Comparison of ENCODE assay signal across 14 mouse cellular contexts in the genomic region with DNA sequence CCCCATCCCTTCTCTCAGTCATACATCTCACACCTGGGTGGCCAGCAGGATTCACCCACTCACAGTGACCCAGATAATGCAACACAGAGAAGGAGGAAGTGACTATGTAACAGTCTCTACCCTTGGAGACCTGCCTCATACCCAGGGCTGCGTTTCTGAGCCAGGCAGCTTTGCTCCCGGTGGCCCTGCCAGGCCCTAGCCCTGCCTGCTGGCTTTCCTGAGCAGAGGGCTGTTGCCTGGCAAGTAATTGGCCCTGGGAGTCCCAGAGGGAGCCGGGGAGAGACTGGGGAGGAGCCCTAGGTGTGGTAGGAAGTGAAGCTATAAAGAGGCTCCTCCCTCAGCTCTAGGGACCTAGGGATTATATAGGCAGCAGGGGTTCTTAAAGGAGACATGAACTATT. TPM values are rescaled to one million over a fixed set of nuclear protein-coding genes. Genes with fewer than 3 reads are reported as not detected.
DNase-seq lines count a peak whose midpoint lies in the region; ATAC-seq and TF ChIP-seq lines count a peak whose summit lies in the region.
"Had no signal": no experiment of that assay in that cellular context is flagged by ENCODE, and none has a peak within 500 bp of the region (broad histone marks: within the 10 kb centered on the region; RNA-seq: fewer than 3 reads in every experiment).

No protein-coding gene starts in this region.

- DNase-seq in liver, postnatal 0 days = no peak
- DNase-seq in liver = no peak
- peak; percentile 71 for DNase-seq in brain, adult 2 months (ENCODE audit: low read depth, low spot score)
- DNase-seq in retina, postnatal 7 days (ENCODE audit: low read depth, low spot score) = peak; percentile 27
- no peak for DNase-seq in gastrocnemius, postnatal 25 days
- DNase-seq: heart, postnatal 36 days; kidney, adult 18-20 months; liver, embryonic 13.5 days had no signal

- ATAC-seq in liver, postnatal 0 days = no peak
- ATAC-seq in common myeloid progenitor, adult 5-6 weeks (replicated peaks; ENCODE audit: low read depth, poor library complexity, severe bottlenecking) = peak; percentile 29; the same call in 1 of the 2 replicates
- ATAC-seq in forebrain, embryonic 16.5 days = no peak
- no peak for ATAC-seq in erythroblast, adult 5-6 weeks (replicated peaks; ENCODE audit: low FRiP score, poor library complexity, severe bottlenecking)

- H3K36me3 ChIP-seq in liver, postnatal 0 days (replicated peaks; ENCODE audit: insufficient read depth, low read length) = no peaks in the 10 kb centered on the region
- no peaks in the 10 kb centered on the region for H3K36me3 ChIP-seq in forebrain, embryonic 16.5 days (ENCODE audit: control insufficient read depth, insufficient read depth)
- H3K36me3 ChIP-seq: liver, embryonic 13.5 days had no signal

- 15% methylated on average over 3 of the region's 3 CpGs for WGBS in liver, postnatal 0 days (ENCODE audit: insufficient replicate concordance)
- WGBS in forebrain, embryonic 16.5 days = 19% methylated on average over 3 of the region's 3 CpGs

- no peak overlapping the region for H3K4me3 ChIP-seq in liver, postnatal 0 days (ENCODE audit: low read depth, low read length)
- no peak overlapping the region for H3K4me3 ChIP-seq in forebrain, embryonic 16.5 days (replicated peaks; ENCODE audit: low read length)
- H3K4me3 ChIP-seq: liver, embryonic 13.5 days had no signal

- no peak overlapping the region for H3K9ac ChIP-seq in liver, postnatal 0 days (replicated peaks)
- no peak overlapping the region for H3K9ac ChIP-seq in forebrain, embryonic 16.5 days (replicated peaks; ENCODE audit: low read depth, low read length)
- H3K9ac ChIP-seq: liver, embryonic 13.5 days had no signal

- H3K27ac ChIP-seq in liver, postnatal 0 days (ENCODE audit: low read depth) = no peak overlapping the region
- H3K27ac ChIP-seq in forebrain, embryonic 16.5 days (ENCODE audit: low read length) = no peak overlapping the region
- H3K27ac ChIP-seq: liver, embryonic 13.5 days; macrophage had no signal

- H3K27me3 ChIP-seq in liver, postnatal 0 days (ENCODE audit: insufficient read depth, low read length) = no peaks in the 10 kb centered on the region
- no peaks in the 10 kb centered on the region for H3K27me3 ChIP-seq in forebrain, embryonic 16.5 days (replicated peaks; ENCODE audit: control insufficient read depth, insufficient read depth, low read length)
- H3K27me3 ChIP-seq: liver, embryonic 13.5 days had no signal

- no peak for TF ChIP-seq CTCF in liver, postnatal 0 days (IDR thresholded peaks at IDR 0.05; ENCODE audit: low read depth)

- no peak for TF ChIP-seq EP300 in liver, postnatal 0 days (IDR thresholded peaks at IDR 0.05; ENCODE audit: low read depth)

- H3K4me1 ChIP-seq in liver, postnatal 0 days (ENCODE audit: insufficient read depth) = no peaks in the 10 kb centered on the region
- no peaks in the 10 kb centered on the region for H3K4me1 ChIP-seq in forebrain, embryonic 16.5 days (replicated peaks; ENCODE audit: control insufficient read depth, insufficient read depth, low read length)
- H3K4me1 ChIP-seq: liver, embryonic 13.5 days had no signal

- H3K4me2 ChIP-seq in liver, postnatal 0 days (ENCODE audit: low read depth, low read length) = 0 out of 2 replicates have a peak overlapping the region, but pooled peaks have one; percentile 9
- no peak overlapping the region for H3K4me2 ChIP-seq in forebrain, embryonic 16.5 days (ENCODE audit: low read length)
- H3K4me2 ChIP-seq: liver, embryonic 13.5 days had no signal

- no peaks in the 10 kb centered on the region for H3K9me3 ChIP-seq in liver, postnatal 0 days (ENCODE audit: low read length)
- no peaks in the 10 kb centered on the region for H3K9me3 ChIP-seq in forebrain, embryonic 16.5 days (ENCODE audit: control insufficient read depth, low read length)
- H3K9me3 ChIP-seq: liver, embryonic 13.5 days had no signal

RNA-seq across cellular contexts. Expression of a gene that starts 1.7 kb away (rescaled TPM):
- polyA plus RNA-seq in liver, postnatal 0 days (2015; fragmentation: Nextera tagmentation; extraction: Ambion mirVana) = not detected in 2 replicates
- not detected in 2 replicates for total RNA-seq in common myeloid progenitor, adult 5-6 weeks (2017)
- total RNA-seq in gastrocnemius, postnatal 25 days (2021) = not detected
- not detected in 2 replicates for polyA plus RNA-seq in forebrain, embryonic 16.5 days (2015; fragmentation: Nextera tagmentation; extraction: Ambion mirVana)
- total RNA-seq in erythroblast, adult 5-6 weeks (2015; ENCODE audit: low replicate concordance) = not detected in 2 replicates
- not detected in 2 replicates for total RNA-seq in erythroblast, adult 5-6 weeks (2017; ENCODE audit: low replicate concordance)
- total RNA-seq: heart, postnatal 36 days had no signal
- polyA plus RNA-seq: forebrain, embryonic 11.5 days; liver, embryonic 13.5 days; neural tube, embryonic 11.5 days had no signal

RNA-seq across cellular contexts. Expression of a gene that starts 41.2 kb away (rescaled TPM):
- polyA plus RNA-seq in liver, postnatal 0 days (2015; fragmentation: Nextera tagmentation; extraction: Ambion mirVana) = 16.7 and 20.5 TPM in 2 replicates
- 27.6 and 36.5 TPM in 2 replicates for total RNA-seq in common myeloid progenitor, adult 5-6 weeks (2017)
- total RNA-seq in gastrocnemius, postnatal 25 days (2021) = 10 to 100 TPM; 53.8 to 59.2 TPM
- 69.9 and 92.6 TPM in 2 replicates for polyA plus RNA-seq in forebrain, embryonic 16.5 days (2015; fragmentation: Nextera tagmentation; extraction: Ambion mirVana)
- 3.7 and 11.9 TPM in 2 replicates for total RNA-seq in erythroblast, adult 5-6 weeks (2015; ENCODE audit: low replicate concordance)
- total RNA-seq in erythroblast, adult 5-6 weeks (2017; ENCODE audit: low replicate concordance) = 3.7 and 5.3 TPM in 2 replicates

RNA-seq across cellular contexts. Expression of a gene that starts 41.8 kb away (rescaled TPM):
- polyA plus RNA-seq in liver, postnatal 0 days (2015; fragmentation: Nextera tagmentation; extraction: Ambion mirVana) = 0.59 and 1.1 TPM in 2 replicates
- 0.44 and 0.78 TPM in 2 replicates for total RNA-seq in common myeloid progenitor, adult 5-6 weeks (2017)
- total RNA-seq in gastrocnemius, postnatal 25 days (2021) = under 1 TPM; 0.19 to 0.72 TPM
- not detected in 2 replicates for polyA plus RNA-seq in forebrain, embryonic 16.5 days (2015; fragmentation: Nextera tagmentation; extraction: Ambion mirVana)
- total RNA-seq in erythroblast, adult 5-6 weeks (2015; ENCODE audit: low replicate concordance) = not detected in 2 replicates
- total RNA-seq in erythroblast, adult 5-6 weeks (2017; ENCODE audit: low replicate concordance) = 2.4 TPM in 1 of 2 replicates, not detected in the other
- polyA plus RNA-seq: forebrain, embryonic 11.5 days; neural tube, embryonic 11.5 days had no signal

RNA-seq across cellular contexts. Expression of a gene that starts 43.6 kb away (rescaled TPM):
- polyA plus RNA-seq in liver, postnatal 0 days (2015; fragmentation: Nextera tagmentation; extraction: Ambion mirVana) = not detected in 2 replicates
- 0.14 TPM in 1 of 2 replicates, not detected in the other for total RNA-seq in common myeloid progenitor, adult 5-6 weeks (2017)
- total RNA-seq in gastrocnemius, postnatal 25 days (2021) = not detected
- polyA plus RNA-seq in forebrain, embryonic 16.5 days (2015; fragmentation: Nextera tagmentation; extraction: Ambion mirVana) = not detected in 2 replicates
- total RNA-seq in erythroblast, adult 5-6 weeks (2015; ENCODE audit: low replicate concordance) = not detected in 2 replicates
- total RNA-seq in erythroblast, adult 5-6 weeks (2017; ENCODE audit: low replicate concordance) = not detected in 2 replicates
- total RNA-seq: heart, postnatal 36 days had no signal
- polyA plus RNA-seq: forebrain, embryonic 11.5 days; macrophage had no signal

RNA-seq across cellular contexts. Expression of a gene that starts 53.1 kb away (rescaled TPM):
- 3.2 and 3.8 TPM in 2 replicates for polyA plus RNA-seq in liver, postnatal 0 days (2015; fragmentation: Nextera tagmentation; extraction: Ambion mirVana)
- 2.6 and 4.2 TPM in 2 replicates for total RNA-seq in common myeloid progenitor, adult 5-6 weeks (2017)
- 10 to 100 TPM; 28.8 to 32.5 TPM for total RNA-seq in gastrocnemius, postnatal 25 days (2021)
- 106 and 117 TPM in 2 replicates for polyA plus RNA-seq in forebrain, embryonic 16.5 days (2015; fragmentation: Nextera tagmentation; extraction: Ambion mirVana)
- 45.5 and 51.0 TPM in 2 replicates for total RNA-seq in erythroblast, adult 5-6 weeks (2015; ENCODE audit: low replicate concordance)
- total RNA-seq in erythroblast, adult 5-6 weeks (2017; ENCODE audit: low replicate concordance) = 117 and 295 TPM in 2 replicates

Comparison
In these comparisons a context has a peak if more than half of its experiments do, and no peak if none do; other contexts are left out.
1. DNase-seq: peak in brain, adult 2 months (single experiment) and retina, postnatal 7 days (single experiment); none in liver, postnatal 0 days (single experiment), liver (single experiment) and gastrocnemius, postnatal 25 days (single experiment).